Mouse (Mus musculus): ENCODE results near the gene Ugt1a10. TPM values are rescaled to one million over a fixed set of nuclear protein-coding genes. Genes with fewer than 3 reads are reported as not detected.
"Not testable (repeated sequence)": the region's sequence is repeated elsewhere in the genome, so short reads cannot be mapped to it uniquely, and the experiment has no call there.

Gene Ugt1a10
- polyA plus RNA-seq, 1 experiment from 2014 or later: not detected

GRCm38 (mm10) chr1:88014671-88015070 lies 40.5 kb upstream of the Ugt1a10 start:
- ATAC-seq (ENCODE audit: insufficient read depth): no peak
- TF ChIP-seq CTCF (IDR thresholded peaks at IDR 0.05; ENCODE audit: low read depth): no peak
- WGBS: 97% methylated on average over 4 of the region's 4 CpGs

GRCm38 (mm10) chr1:88015371-88015770 lies 39.8 kb upstream of the Ugt1a10 start:
- no peaks in the 10 kb centered on the region for H3K4me1 ChIP-seq (ENCODE audit: insufficient read depth)
- WGBS: 82% methylated on average over 6 of the region's 6 CpGs
- no peak for ATAC-seq (ENCODE audit: insufficient read depth)

More at GRCm38 (mm10) chr1:88014671-88015070, 40.5 kb upstream of the Ugt1a10 start:
- no peaks in the 10 kb centered on the region for H3K36me3 ChIP-seq (ENCODE audit: insufficient read depth)
- H3K27ac ChIP-seq (ENCODE audit: low read depth): no peak overlapping the region
- DNase-seq: no peak
- no peak overlapping the region for H3K4me3 ChIP-seq (ENCODE audit: low read depth, low read length)
- no peaks in the 10 kb centered on the region for H3K27me3 ChIP-seq (ENCODE audit: insufficient read depth, low read length)
- no peaks in the 10 kb centered on the region for H3K4me1 ChIP-seq (ENCODE audit: insufficient read depth)
- no peaks in the 10 kb centered on the region for H3K9me3 ChIP-seq (ENCODE audit: low read depth, low read length)
- no peak overlapping the region for H3K4me2 ChIP-seq
- no peak overlapping the region for H3K9ac ChIP-seq

GRCm38 (mm10) chr1:88025244-88025643 lies 29.9 kb upstream of the Ugt1a10 start:
- H3K27me3 ChIP-seq (ENCODE audit: insufficient read depth, low read length); H3K27ac ChIP-seq (ENCODE audit: low read depth); H3K36me3 ChIP-seq (ENCODE audit: insufficient read depth); H3K4me1 ChIP-seq (ENCODE audit: insufficient read depth); H3K4me3 ChIP-seq (ENCODE audit: low read depth, low read length); H3K9me3 ChIP-seq (ENCODE audit: low read depth, low read length); H3K4me2 ChIP-seq; DNase-seq; ATAC-seq (ENCODE audit: insufficient read depth); H3K9ac ChIP-seq: not testable (repeated sequence)
- WGBS: 39% methylated on average over 3 of the region's 3 CpGs

More at GRCm38 (mm10) chr1:88015371-88015770, 39.8 kb upstream of the Ugt1a10 start:
- no peak overlapping the region for H3K9ac ChIP-seq
- no peak for DNase-seq
- H3K9me3 ChIP-seq (ENCODE audit: low read depth, low read length): no peaks in the 10 kb centered on the region
- H3K4me2 ChIP-seq: no peak overlapping the region
- no peak overlapping the region for H3K4me3 ChIP-seq (ENCODE audit: low read depth, low read length)
- no peak for TF ChIP-seq CTCF (IDR thresholded peaks at IDR 0.05; ENCODE audit: low read depth)
- no peaks in the 10 kb centered on the region for H3K27me3 ChIP-seq (ENCODE audit: insufficient read depth, low read length)
- no peaks in the 10 kb centered on the region for H3K36me3 ChIP-seq (ENCODE audit: insufficient read depth)
- no peak overlapping the region for H3K27ac ChIP-seq (ENCODE audit: low read depth)

GRCm38 (mm10) chr1:88043044-88043443 lies 12.1 kb upstream of the Ugt1a10 start:
- WGBS: 64% methylated on average over 1 of the region's 2 CpGs
- H3K4me1 ChIP-seq (ENCODE audit: insufficient read depth); H3K36me3 ChIP-seq (ENCODE audit: insufficient read depth); ATAC-seq (ENCODE audit: insufficient read depth); H3K9me3 ChIP-seq (ENCODE audit: low read depth, low read length); H3K4me2 ChIP-seq; H3K9ac ChIP-seq; DNase-seq; H3K27ac ChIP-seq (ENCODE audit: low read depth); H3K4me3 ChIP-seq (ENCODE audit: low read depth, low read length); H3K27me3 ChIP-seq (ENCODE audit: insufficient read depth, low read length): not testable (repeated sequence)

- ATAC-seq (ENCODE audit: insufficient read depth); H3K4me3 ChIP-seq (ENCODE audit: low read depth, low read length); H3K9ac ChIP-seq; H3K27ac ChIP-seq (ENCODE audit: low read depth); H3K36me3 ChIP-seq (ENCODE audit: insufficient read depth); H3K4me2 ChIP-seq; H3K9me3 ChIP-seq (ENCODE audit: low read depth, low read length); DNase-seq; H3K4me1 ChIP-seq (ENCODE audit: insufficient read depth); H3K27me3 ChIP-seq (ENCODE audit: insufficient read depth, low read length): not testable (repeated sequence)
- 49% methylated on average over 3 of the region's 5 CpGs for WGBS
These were observed 10.3 kb upstream of the Ugt1a10 start for GRCm38 (mm10) chr1:88044832-88045437.

GRCm38 (mm10) chr1:88047408-88047807 lies 7.8 kb upstream of the Ugt1a10 start:
- H3K27ac ChIP-seq (ENCODE audit: low read depth); H3K27me3 ChIP-seq (ENCODE audit: insufficient read depth, low read length); H3K36me3 ChIP-seq (ENCODE audit: insufficient read depth); ATAC-seq (ENCODE audit: insufficient read depth); H3K4me2 ChIP-seq; H3K9me3 ChIP-seq (ENCODE audit: low read depth, low read length); H3K4me1 ChIP-seq (ENCODE audit: insufficient read depth); H3K9ac ChIP-seq; H3K4me3 ChIP-seq (ENCODE audit: low read depth, low read length); DNase-seq: not testable (repeated sequence)
- 81% methylated on average over 2 of the region's 2 CpGs for WGBS

GRCm38 (mm10) chr1:88066472-88067102 lies 11.4 kb downstream of the Ugt1a10 start:
- H3K27me3 ChIP-seq (ENCODE audit: insufficient read depth, low read length); DNase-seq; H3K36me3 ChIP-seq (ENCODE audit: insufficient read depth); H3K27ac ChIP-seq (ENCODE audit: low read depth); H3K9ac ChIP-seq; H3K9me3 ChIP-seq (ENCODE audit: low read depth, low read length); H3K4me1 ChIP-seq (ENCODE audit: insufficient read depth); H3K4me2 ChIP-seq; H3K4me3 ChIP-seq (ENCODE audit: low read depth, low read length); ATAC-seq (ENCODE audit: insufficient read depth): not testable (repeated sequence)
- 60% methylated on average over 1 of the region's 2 CpGs for WGBS

All from lung, embryonic 14.5 days (tissue).